Mouse (Mus musculus) c-Kit-negative CD71-positive TER-119-positive erythroid progenitor cells, embryonic 14.5 days (primary cell): ENCODE results near the gene Ano10.

Experiments
- DNase-seq: peaks from one replicate; pipeline ENCODE4 v3.0.0-alpha.2; 2013; ENCODE audit warnings: low read depth, low spot score

Ano10 gene

DNA sequence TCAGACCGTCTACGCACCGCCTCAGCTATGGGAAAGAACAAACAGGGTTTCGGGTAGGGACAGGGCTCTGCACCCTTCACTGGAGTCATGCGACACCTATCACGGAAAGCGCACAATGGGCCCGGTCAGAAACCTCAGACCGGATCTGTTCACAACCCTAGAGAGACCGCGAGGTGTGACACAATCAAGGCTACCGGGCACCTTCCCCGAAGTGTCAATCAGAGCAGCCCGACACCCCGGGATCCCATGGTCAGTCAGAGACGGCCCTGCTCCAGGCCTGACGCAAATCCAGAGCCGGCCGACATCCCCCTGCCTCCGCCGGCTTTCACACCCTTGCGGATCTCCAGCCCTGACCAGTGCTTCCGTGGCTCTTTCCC is 370 bp downstream of the Ano10 start:
- DNase-seq = no peak

DNA sequence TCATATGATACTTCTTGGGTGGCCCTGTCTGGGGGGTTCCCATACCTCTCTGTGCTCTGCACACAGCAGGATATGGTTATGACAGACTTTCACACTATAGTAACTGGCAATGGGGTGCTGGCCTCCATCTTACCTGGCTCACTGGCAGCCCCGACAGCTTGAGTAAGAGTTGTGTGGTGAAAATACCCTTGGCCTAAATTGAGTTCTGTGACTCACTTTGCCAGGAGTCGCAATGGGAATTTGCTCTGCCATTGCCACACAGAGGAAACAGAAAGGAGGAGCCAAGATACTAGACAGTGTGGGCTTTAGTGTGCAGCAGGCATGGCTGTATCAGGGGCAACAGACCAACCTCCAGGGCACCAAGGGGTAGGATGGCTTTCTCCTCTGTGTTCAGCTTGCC is 4.0 kb downstream of the Ano10 start:
- no peak for DNase-seq

DNA sequence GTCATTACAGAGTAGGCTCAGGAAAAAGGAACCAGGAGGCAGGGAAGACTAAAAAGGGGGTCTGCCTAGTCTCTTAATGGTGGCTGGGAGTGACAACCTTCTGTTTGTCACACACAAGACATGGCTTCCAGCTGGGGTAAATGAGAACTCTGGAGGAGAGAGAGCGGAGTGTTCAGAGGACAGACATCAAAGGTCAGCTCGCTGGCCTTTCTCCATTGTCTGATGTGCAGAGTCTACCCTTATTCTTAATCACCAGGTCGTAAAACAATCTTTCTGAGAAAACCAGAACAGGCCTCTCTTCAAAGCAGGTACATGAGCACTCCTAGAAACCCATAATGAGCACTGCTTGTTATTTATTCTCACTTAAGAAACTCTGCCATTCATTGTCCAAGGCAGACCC is 5.8 kb downstream of the Ano10 start:
- DNase-seq = no peak

DNA sequence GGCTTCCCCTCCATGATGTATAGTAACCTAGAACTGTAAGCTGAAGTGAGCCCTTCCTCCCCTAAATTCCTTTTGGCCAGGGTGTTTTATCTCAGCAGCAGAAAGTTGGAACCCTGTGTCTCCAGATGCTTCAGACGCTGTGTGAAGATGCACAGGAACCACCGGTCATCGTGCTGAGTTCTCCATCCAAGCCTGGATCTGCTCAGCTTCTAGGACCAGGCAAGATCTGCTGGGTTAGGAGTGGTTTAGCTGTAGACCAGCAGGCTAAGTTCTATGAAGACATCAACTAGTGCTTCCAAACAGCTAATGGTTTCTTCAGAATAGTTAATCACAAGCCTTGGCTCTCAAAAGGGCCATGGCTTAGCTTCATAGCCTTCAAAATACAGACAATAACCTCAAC is 6.7 kb downstream of the Ano10 start:
- no peak for DNase-seq

DNA sequence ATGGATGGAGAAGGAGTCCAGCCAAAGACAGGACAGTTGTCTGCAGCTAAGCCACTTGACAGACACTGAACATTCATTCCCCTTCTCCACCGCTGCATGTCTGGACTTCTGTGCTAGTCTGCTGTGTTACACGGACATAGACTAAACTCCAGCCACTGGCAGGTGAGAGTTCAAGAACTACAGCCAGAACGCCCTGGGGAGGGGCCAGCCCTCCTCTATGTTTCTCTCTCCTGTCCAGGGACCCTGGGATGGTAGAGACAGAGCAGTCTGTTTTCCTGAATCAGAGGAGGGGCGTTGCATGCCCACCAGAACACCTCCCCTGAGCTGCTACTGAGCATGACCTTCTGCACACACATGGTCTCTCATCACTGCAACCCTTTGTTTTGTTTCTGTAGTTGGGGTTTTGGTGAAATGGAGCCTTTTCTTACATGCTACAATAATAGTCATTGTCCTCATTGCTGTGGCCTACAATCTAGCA is 8.4 kb downstream of the Ano10 start:
- DNase-seq = no peak

DNA sequence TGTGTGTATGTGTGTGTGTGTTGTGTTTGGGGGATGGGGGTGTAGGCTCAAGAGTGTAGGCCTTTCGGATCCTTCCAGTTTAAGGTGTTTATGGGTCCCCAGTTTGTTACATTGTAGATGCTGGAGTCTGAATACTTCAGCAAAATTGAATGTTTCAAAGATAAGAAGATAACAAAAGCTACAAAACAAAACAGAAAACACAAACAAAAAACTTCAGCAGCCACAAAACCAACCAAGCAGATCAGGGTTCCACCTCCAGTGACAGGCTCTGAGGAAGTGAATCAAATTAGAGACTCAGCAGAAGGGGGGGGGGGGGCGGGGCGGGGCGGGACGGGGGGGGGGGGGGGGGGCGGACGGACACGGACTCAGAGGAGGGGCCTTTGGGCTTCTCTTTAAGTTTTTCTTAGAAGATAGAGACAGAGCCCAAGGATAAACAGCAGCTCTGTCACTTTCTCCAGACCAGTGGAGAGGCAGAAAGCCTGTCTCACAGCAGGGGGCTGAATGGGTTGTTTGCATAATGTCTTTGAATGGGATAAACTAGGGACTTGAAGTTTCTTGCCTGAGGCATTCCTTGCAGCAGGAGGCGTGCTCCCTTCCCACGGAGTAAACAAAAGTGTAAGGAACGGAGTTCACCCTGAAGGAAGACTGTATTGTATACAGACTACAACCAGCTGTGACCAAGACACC is 8.9 kb downstream of the Ano10 start:
- no peak for DNase-seq

DNA sequence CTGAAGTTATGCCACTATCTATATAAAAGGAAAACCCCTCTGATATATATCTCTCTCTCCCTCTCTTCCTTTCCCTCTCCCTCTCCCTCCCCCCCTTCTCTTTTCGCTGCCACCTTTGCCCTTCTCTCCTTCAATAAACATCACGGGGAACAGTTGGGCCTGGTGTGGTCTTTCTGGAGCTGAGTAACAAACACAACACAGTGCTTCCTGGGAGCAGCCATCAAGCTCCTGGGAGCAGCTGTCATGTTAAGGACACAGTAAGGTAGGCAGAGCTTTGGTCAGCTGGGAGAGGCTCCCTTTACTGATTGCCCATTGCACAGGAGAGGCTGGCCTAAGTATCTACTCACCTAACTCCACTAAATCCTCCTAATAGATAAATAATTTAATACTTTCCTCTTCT is 9.5 kb downstream of the Ano10 start:
- no peak for DNase-seq

DNA sequence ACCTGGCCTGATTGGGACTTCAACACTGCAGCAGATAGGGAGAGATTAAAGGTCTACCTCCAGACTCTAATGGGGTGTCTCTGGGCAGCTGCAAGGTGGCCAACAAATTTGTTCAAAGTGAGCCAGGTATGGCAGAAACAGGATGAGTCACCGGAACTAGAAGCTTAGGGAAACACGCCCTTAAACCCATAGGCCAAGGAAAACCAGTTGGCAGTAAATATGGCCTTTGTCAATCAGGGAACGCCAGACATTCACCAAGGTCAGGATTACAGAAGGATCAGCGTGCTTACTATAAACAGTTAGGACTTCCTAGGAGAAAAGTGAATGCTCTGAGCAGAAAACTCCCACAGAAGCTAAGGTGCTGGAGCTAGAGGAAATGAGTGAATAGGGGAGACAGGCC is 13.2 kb downstream of the Ano10 start:
- DNase-seq = no peak

DNA sequence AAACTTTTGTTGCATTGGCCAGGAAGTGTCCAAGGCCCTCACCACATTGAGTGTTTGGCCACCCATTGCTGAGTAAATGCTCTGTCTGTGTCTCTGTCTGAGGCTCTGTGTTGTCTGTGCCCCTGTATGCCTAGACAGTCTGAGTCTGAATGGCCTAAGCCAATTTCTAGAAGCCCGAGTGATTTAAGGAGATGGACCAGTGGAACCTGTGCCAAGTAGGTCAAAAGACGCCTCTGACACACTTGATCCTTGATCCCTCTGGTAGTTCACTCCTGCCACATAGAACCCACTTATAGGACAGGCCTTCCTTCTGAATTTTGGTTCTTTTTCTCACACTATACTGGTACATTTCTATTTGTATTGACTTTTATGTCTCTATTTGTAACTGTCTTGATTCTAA is 17.6 kb downstream of the Ano10 start:
- DNase-seq = no peak

DNA sequence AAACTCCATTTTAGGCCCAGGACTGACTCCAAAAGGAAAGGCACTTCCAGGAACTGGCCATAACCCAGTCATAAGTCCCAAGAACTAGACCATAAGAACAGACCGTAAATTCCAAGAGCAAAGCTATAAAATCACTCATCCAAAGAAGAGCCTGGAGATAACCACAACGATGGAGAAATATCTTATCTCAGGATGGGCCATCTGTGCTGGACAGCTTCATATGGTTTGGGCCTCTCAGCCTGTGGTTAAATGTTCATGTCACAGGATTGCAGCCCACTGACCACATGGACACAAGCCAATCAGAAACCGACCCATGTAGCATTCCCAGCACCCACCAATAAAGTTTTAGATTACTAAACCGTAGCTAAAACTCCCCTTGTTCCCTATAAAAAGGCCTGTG is 18.1 kb downstream of the Ano10 start:
- DNase-seq = no peak

DNA sequence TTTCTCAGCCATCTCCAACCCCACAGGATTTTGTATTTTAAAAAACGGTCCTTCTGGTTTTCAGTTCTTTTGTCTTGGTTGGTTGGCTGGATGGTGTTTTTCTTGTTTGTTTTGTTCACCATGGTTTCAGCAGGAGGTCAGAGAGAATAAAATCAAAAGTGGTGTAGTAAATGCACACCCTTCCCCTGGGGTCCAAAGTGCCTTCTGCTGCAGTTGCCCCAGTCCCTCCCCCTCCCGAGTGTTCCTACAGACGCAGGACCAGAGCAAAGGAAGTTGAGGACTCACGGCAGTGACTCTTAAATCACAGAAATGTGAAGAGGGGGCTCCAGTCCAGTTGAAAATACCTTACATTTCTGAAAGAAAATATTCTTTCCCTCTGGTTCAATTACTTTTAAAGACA is 19.9 kb downstream of the Ano10 start:
- no peak for DNase-seq

DNA sequence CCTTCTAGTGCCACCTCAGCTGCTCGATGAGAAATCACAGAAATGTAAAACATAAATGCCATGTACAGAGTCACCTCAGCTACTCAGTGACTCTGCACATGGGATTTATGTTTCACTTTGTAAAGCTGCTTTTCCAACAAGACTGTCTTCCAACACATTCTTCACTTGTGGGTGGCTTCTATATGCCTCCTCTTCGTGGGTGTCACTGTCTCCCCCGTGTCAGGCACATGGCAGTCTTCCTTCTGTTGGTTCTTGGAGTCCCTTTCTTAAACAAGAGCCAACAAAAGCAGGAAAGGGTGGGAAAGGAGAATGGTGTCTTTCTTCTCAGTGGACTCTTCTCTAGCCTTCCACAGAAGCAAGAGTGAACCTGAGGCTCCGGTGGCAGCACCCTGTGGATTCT is 20.3 kb downstream of the Ano10 start:
- DNase-seq = no peak

DNA sequence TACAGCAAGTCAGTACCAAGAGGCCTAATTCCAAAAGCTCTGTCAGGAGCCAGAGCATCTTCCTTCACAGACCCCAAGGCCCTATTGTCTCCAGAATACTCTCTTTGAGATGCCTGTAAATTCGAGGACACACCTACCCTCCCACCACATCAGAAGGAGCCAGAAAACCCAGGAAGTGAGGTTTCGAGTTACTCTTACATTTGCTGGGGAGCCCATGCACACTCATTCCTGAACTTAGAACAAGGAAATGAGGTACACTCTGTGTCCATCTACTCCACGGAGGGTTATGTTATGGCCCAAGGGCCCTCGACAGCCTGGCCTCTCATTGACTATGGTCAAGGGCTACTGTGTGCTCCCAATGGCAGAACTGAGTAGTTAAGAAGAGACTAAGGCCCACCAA is 22.4 kb downstream of the Ano10 start:
- no peak for DNase-seq

DNA sequence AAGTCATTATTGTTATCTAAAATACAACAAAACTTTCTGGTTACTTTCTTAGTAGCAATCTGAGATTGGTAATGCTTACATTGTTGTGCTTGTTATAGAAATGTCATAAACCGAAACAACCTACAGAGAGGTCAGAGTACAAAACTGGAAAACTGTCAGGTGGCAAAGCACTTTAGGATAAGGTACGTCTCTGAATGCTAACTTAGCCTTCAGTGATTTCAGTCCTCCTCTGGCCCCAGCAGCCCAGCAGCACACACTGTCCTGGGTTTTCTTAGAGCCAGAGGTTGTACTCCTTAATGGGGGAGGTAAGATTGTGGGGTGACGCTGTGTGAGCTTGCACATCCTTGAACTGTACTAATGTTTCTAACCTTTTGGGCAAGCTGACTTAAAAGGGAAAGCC is 22.9 kb downstream of the Ano10 start:
- DNase-seq = no peak

DNA sequence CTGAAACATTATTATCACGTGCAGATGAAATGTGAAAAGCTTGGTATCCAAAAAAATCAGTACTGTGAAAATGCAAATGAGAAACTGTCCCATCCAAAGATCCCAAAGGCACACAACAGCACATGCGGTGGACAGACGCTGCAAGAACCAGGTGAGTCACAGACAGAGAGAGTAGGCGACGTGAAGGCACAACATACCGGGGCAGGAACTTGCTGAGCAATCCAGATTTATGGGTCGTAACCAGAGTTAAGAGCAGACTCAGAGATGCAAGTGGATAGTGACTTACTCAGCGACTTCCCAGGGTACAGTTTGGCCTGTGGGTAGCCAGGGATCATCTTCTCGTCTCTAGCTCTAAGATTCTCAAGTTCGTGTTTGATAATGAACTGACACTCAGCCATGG is 23.3 kb downstream of the Ano10 start:
- no peak for DNase-seq

DNA sequence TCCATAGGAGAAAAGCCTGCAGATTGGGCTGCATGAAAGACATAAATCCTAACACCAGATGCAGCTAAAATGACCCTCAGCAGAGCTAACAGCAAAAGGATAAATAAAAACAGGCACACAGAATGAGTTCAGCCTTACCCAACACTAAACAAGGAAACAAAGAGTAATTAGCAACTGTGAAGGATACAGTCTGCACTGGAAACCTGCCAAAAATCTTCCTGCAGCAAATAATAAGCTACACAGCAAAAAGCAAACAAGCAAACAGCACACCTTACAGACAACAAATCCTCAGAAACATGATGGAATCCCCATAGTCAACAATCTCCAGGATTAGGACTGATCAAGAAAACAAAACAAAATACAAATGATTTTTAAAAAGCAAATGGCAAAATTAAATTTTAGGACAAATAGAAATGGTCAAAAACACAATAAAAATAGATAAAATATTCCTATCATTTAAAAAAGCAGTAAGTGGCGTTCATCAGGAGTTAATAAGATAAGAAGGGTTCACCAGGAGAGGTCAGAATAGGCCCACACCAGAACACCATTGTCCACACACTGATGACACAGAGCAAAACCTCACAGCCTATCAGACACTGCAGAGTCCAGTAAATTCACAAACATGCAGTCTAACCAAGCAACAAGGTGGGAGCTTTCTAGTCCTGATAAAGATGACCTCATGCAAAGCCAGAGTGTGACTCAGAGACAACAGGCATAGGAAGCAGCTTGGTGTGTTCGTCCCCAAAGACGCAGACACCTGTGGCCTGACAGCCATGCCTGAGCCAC is 24.8 kb downstream of the Ano10 start:
- DNase-seq = no peak

DNA sequence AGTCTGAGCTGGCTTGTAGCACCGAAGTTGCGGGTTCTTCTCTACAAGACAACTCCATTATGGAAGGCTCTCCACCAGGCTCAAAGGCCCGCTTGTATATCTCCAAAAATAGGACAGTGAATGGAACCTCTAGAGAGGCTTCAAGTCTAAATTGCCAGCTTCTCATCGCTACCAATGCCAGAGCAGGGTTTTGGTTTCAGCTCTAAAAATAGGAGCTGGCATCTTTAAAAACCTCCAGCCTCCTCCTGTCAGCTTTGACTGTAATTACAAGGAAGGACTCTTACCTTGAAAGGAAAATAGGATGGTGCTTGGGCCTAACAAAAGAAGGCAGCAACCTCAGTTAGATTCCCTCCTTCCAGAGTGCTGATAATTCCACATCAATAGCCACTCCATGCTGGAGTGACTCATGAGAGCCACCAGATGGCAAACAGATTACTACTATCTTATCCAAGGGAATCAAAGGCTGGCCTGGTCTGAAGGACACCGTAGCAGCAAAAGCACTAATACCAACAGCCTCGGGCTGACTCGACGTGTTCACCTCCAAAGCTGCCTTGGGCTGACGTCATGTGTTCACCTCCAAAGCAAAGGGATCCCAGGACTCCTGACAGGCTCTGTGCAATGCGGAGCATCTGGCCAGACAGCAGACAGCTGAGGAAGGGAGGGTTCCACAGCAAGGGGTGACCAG is 28.6 kb downstream of the Ano10 start:
- no peak for DNase-seq

DNA sequence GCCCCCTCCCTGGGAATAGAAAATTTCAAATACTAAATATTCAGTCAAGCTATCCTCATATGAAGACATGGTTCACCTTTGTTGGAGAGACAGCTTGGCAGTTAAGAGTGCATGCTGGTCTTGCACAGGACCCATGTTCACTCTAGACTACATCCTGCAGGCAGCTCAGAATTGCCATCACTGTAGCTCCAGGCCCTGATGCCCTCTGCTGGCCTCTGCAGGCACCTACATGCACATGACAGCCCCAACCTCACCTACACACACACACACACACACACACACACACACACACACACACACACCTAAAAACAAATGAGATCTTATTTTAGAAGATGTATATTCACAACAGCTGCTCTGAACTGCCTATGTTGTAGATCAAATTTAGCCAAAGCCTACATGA is 31.1 kb downstream of the Ano10 start:
- DNase-seq = no peak

DNA sequence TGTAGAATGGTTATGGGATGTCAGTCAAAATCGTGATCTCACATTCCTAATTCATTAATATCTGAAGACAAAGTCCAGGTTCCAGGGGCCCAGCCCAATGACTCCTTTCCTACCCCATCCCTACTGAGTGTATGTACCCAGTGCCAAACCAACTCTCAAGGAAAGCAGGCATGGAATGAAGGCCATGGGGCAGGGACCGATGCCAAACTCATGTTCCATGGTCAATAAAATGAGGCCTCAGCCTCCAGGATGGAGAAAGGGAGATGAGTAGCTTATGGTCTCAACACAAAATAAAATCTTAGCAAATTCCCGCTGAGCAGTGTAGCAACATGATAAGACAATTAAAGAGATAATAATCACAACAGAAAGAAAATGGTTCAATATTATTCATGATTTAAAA is 39.8 kb downstream of the Ano10 start:
- no peak for DNase-seq

DNA sequence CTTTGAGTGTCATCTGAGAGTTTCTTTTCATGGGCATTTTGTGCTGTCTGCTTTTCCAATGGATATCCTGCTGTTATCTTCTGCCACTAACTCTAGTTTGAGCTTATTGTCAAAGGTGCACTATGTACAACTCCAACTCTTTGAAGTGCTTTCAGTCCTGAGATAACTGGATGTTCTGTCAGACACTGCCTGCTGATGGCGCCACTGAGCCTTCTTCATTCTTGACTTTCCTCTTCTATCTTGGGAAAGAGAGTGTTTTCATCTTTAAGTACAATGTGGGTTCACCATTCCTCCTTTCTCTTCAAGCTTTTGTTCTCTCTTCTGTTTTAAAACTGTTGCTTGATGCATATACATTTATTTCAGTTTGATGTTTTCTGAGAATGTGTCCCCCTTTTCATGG is 42.1 kb downstream of the Ano10 start:
- no peak for DNase-seq

DNA sequence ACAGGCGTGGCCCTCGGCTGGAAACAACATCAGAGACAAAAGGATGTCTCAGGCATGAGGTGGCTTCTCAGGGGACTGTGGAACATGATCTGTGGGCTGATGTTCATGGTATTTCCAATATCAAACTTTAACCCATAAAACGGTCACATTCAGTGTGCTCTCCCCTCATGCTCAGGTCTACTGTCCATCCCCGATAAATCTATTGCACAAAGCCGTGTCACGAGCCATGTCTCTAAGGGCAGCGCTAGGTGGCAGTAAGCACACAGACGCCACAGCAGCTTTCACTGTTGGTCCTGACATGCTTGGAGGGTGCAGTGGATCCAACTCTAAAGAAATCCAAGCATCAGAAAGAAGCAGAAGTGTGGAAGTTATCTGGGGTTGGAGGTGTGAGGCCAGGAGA is 46.1 kb downstream of the Ano10 start:
- DNase-seq = no peak

DNA sequence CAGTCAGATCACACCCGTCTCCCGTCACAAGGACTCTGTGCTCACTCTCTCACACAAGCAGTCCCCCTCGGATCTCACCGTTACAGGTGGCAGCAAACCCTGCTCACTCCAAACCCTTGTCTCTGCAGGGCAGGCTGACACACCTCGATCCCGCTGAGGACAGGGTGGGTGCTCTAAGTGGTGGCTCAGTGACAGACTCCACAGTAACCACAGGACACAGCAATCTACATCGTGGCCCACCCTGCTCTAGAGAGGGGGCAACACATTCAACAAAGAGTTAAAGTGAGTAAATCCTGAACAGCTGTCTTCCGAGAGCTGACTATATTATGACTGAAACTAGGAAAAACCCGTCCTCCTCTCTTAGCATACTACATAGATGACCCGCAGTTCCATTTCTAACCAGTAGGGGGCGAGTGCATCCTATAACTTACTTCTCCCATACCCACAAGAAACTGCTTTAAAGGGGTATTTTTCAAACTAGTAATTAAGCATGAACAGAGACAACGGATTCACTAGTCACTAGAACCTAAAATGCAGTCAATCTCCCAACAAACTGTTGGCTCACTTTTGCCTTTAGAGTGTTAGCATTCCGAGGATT is 46.7 kb downstream of the Ano10 start:
- peak; percentile 59 for DNase-seq

DNA sequence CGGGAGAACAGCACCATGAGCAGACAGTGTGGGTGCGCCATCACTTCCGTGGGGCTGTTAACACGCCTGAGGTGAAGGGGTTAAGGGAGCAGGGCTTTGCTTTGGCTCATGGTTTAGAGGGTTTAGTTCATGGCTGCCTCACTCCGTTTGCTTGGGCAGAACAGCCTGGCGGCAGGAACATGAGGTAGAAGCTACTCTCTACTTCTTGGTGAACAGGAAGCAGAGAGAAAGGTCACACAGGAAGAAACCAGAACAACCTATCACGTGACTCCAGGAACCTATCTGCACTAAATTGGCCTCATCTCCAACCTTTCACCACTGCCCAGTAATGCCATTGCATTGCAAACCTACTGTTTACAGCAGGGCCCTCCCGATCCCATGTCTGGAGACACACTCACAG is 48.3 kb downstream of the Ano10 start:
- DNase-seq = no peak
